Mouse (Mus musculus): ENCODE data around the gene Adh4. TPM values are rescaled to one million over a fixed set of nuclear protein-coding genes. Genes with fewer than 3 reads are reported as not detected.
"Not testable (repeated sequence)": the region's sequence is repeated elsewhere in the genome, so short reads cannot be mapped to it uniquely, and the experiment has no call there.

Adh4 gene
- total RNA-seq, 4 experiments from 2014 or later = 0.28 to 1.6 (median 0.81) TPM; not detected in 1

- no peak for DNase-seq
Measured at GRCm38 (mm10) chr3:138448077-138448860, 33.0 kb downstream of the Adh4 start.

GRCm38 (mm10) chr3:138452169-138452568 lies 36.9 kb downstream of the Adh4 start:
- DNase-seq = no peak

- no peak for DNase-seq
Measured at GRCm38 (mm10) chr3:138454234-138454633, 39.0 kb downstream of the Adh4 start.

GRCm38 (mm10) chr3:138454711-138455435 lies 39.6 kb downstream of the Adh4 start:
- DNase-seq = no peak

GRCm38 (mm10) chr3:138458441-138458840 lies 43.2 kb downstream of the Adh4 start:
- no peak for DNase-seq

GRCm38 (mm10) chr3:138460260-138460659 lies 45.0 kb downstream of the Adh4 start:
- no peak for DNase-seq

GRCm38 (mm10) chr3:138461832-138462231 lies 46.6 kb downstream of the Adh4 start:
- no peak for DNase-seq

GRCm38 (mm10) chr3:138463137-138463536 lies 47.9 kb downstream of the Adh4 start:
- no peak for DNase-seq

- no peak for DNase-seq
Measured at GRCm38 (mm10) chr3:138463807-138464206, 48.5 kb downstream of the Adh4 start.

- no peak for DNase-seq
Measured at GRCm38 (mm10) chr3:138464573-138465147, 49.4 kb downstream of the Adh4 start.

- DNase-seq = not testable (repeated sequence)
Measured at GRCm38 (mm10) chr3:138466656-138467055, 51.4 kb downstream of the Adh4 start.

GRCm38 (mm10) chr3:138471066-138471465 lies 55.8 kb downstream of the Adh4 start:
- no peak for DNase-seq

- no peak for DNase-seq
Measured at GRCm38 (mm10) chr3:138479489-138479888, 64.2 kb downstream of the Adh4 start.

Other genes starting within 250 kb of the Adh4 start
- gene 4930579F01Rik, start 221.6 kb upstream of the Adh4 start, total RNA-seq (2022) = not detected
- 100 to 1,000 TPM in 2 of 4 experiments, 1 to 10 TPM in 2; 1.5 to 212 (median 76.4) TPM for gene Adh7, start 197.7 kb upstream of the Adh4 start, total RNA-seq (2022)
- 1,000 to 10,000 TPM in 2 of 4 experiments, 100 to 1,000 TPM in 2; 318 to 7,826 (median 4,098) TPM for gene Adh1, start 154.5 kb upstream of the Adh4 start, total RNA-seq (2022)
- gene Adh6a, start 102.2 kb upstream of the Adh4 start, total RNA-seq (2022) = not detected
- gene Adh6b, start 73.7 kb upstream of the Adh4 start, total RNA-seq (2022) = under 1 TPM in 1 of 4 experiments, not detected in 3; 0.17 TPM
- 100 to 1,000 TPM; 170 to 219 (median 196) TPM for gene Adh5, start 27.6 kb downstream of the Adh4 start, total RNA-seq (2022)
- gene Metap1, start 74.0 kb downstream of the Adh4 start, total RNA-seq (2022) = 10 to 100 TPM; 53.9 to 62.2 (median 59.2) TPM
- 100 to 1,000 TPM; 145 to 204 (median 162) TPM for gene Eif4e, start 110.7 kb downstream of the Adh4 start, total RNA-seq (2022)

Measured in adrenal gland, adult 8-10 months (tissue).